Mouse (Mus musculus) stomach, postnatal 0 days (tissue): ENCODE measurements around the gene Mical3. TPM values are rescaled to one million over a fixed set of nuclear protein-coding genes. Genes with fewer than 3 reads are reported as not detected.

Source experiments
- ATAC-seq: fragments of 200-750 bp; cut with Nextera tagmentation; 2 replicates; pipeline ENCODE4 v1.8.0; 2017; ENCODE audit not compliant: low FRiP score, low TSS enrichment
- DNase-seq: peaks from one replicate; pipeline ENCODE4 v3.0.0-alpha.2; 2016; ENCODE audit warnings: low spot score
- H3K27ac ChIP-seq: fragments of 300-500 bp; sonication (generic); replicated peaks from 2 replicates; pipeline ENCODE4 v1.5.1; 2014; ENCODE audit warnings: mild to moderate bottlenecking, control low read depth
- H3K27me3 ChIP-seq: fragments of 300-500 bp; sonication (generic); 2 replicates; pipeline ENCODE4 v1.6.1; 2014; ENCODE audit warnings: low read length; ENCODE audit not compliant: control insufficient read depth, insufficient read depth
- H3K36me3 ChIP-seq: fragments of 300-500 bp; sonication (generic); 2 replicates; pipeline ENCODE4 v1.6.1; 2014; ENCODE audit warnings: low read length, mixed read lengths; ENCODE audit not compliant: control insufficient read depth, insufficient read depth
- H3K4me1 ChIP-seq: fragments of 300-500 bp; sonication (generic); replicated peaks from 2 replicates; pipeline ENCODE4 v1.6.1; 2014; ENCODE audit warnings: antibody characterized with exemption; ENCODE audit not compliant: control insufficient read depth, insufficient read depth
- H3K4me2 ChIP-seq: fragments of 300-500 bp; sonication (generic); replicated peaks from 2 replicates; pipeline ENCODE4 v1.6.1; 2014; ENCODE audit warnings: low read depth, mild to moderate bottlenecking, control low read depth, moderate library complexity
- H3K4me3 ChIP-seq: fragments of 300-500 bp; sonication (generic); 2 replicates; pipeline ENCODE4 v1.5.1; 2014; ENCODE audit warnings: low read depth, low read length, control low read depth
- H3K9ac ChIP-seq: fragments of 300-500 bp; sonication (generic); 2 replicates; pipeline ENCODE4 v1.6.1; 2014; ENCODE audit warnings: mild to moderate bottlenecking, low read length, control low read depth, mixed read lengths
- H3K9me3 ChIP-seq: fragments of 300-500 bp; sonication (generic); 2 replicates; pipeline ENCODE4 v1.6.1; 2016; ENCODE audit warnings: low read length; ENCODE audit not compliant: control insufficient read depth
- CTCF ChIP-seq: IDR thresholded peaks from 2 replicates; pipeline ENCODE4 v1.5.1; 2016; ENCODE audit warnings: antibody characterized with exemption, low read depth, mild to moderate bottlenecking, moderate library complexity
- EP300 ChIP-seq: optimal IDR thresholded peaks from 2 replicates; pipeline ENCODE3; 2016; ENCODE audit warnings: antibody characterized with exemption
- WGBS: fragments of 180-500 bp; shearing (Covaris S2); extraction: QIAGEN DNeasy Blood & Tissue Kit; methylation state at CpG from one replicate; pipeline ENCODE4 v1.1.7; 2014; 5-methylcytosine and 5-hydroxymethylcytosine counted together
- polyA plus RNA-seq: library from polyadenylated mRNA; unstranded; fragments of >200 nt; fragmentation: Nextera tagmentation; extraction: Ambion mirVana; gene quantifications from 2 replicates; pipeline ENCODE4 v1.2.1, GENCODE M21; 2015

Mical3 gene
- polyA plus RNA-seq, 1 experiment from 2014 or later, result 4.5 TPM

DNA sequence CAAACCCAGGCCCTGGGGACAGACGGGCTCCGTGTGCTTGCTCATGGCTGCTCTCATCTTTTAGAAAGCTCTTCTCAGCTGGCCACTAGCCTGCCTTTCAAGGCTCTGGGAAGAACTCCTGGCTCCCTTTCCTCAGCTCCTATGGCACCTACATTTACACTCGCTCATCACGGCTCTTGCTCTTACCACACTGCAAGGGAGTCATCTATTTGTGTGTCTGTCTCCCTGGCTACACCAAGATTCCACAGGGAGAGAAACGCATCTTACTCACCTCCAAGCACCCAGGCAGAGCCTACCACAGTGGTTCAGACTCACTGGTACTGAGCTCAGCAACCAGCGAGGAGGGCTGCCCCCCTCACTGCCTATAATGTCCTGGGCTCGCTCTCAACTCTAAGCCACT, 31.0 kb downstream of the Mical3 start:
- no peak overlapping the region for H3K9ac ChIP-seq
- ATAC-seq, result no peak
- no peaks in the 10 kb centered on the region for H3K9me3 ChIP-seq
- no peak overlapping the region for H3K4me2 ChIP-seq
- H3K27me3 ChIP-seq, result no peaks in the 10 kb centered on the region
- H3K27ac ChIP-seq, result no peak overlapping the region
- TF ChIP-seq CTCF (no peak), EP300 (no peak)
- no peak overlapping the region for H3K4me3 ChIP-seq
- no peak for DNase-seq
- no peaks in the 10 kb centered on the region; the same call in 1 of the 2 replicates for H3K4me1 ChIP-seq
- WGBS, result 76% methylated on average over 7 of the region's 7 CpGs
- no peaks in the 10 kb centered on the region for H3K36me3 ChIP-seq

- DNase-seq (no peak), ATAC-seq (no peak)
- H3K27ac ChIP-seq, result no peak overlapping the region
- H3K9ac ChIP-seq, result no peak overlapping the region
- no peak overlapping the region for H3K4me2 ChIP-seq
- H3K9me3 ChIP-seq, result no peaks in the 10 kb centered on the region
- H3K36me3 ChIP-seq, result no peaks in the 10 kb centered on the region
- H3K4me1 ChIP-seq, result no peaks in the 10 kb centered on the region; the same call in 1 of the 2 replicates
- WGBS, result 78% methylated on average over 4 of the region's 4 CpGs
- H3K4me3 ChIP-seq, result no peak overlapping the region
- TF ChIP-seq EP300 (no peak), CTCF (no peak)
- H3K27me3 ChIP-seq, result no peaks in the 10 kb centered on the region
Observed at GRCm38 (mm10) chr6:121099228-121099608, 31.6 kb downstream of the Mical3 start.

GRCm38 (mm10) chr6:121098511-121099227, 32.1 kb downstream of the Mical3 start:
- DNase-seq, result no peak
- WGBS, result 66% methylated on average over 9 of the region's 9 CpGs
- Histone ChIP-seq H3K9ac (no peak overlapping the region), H3K36me3 (no peaks in the 10 kb centered on the region), H3K4me1 (no peaks in the 10 kb centered on the region; the same call in 1 of the 2 replicates), H3K9me3 (no peaks in the 10 kb centered on the region), H3K4me2 (no peak overlapping the region), H3K4me3 (no peak overlapping the region), H3K27ac (no peak overlapping the region), H3K27me3 (no peaks in the 10 kb centered on the region)
- no peak for TF ChIP-seq CTCF
- no peak for TF ChIP-seq EP300
- ATAC-seq, result no peak

- H3K27me3 ChIP-seq, result no peaks in the 10 kb centered on the region
- no peaks in the 10 kb centered on the region for H3K36me3 ChIP-seq
- H3K27ac ChIP-seq, result no peak overlapping the region
- TF ChIP-seq EP300 (no peak), CTCF (no peak)
- H3K4me3 ChIP-seq, result no peak overlapping the region
- no peaks in the 10 kb centered on the region for H3K9me3 ChIP-seq
- H3K9ac ChIP-seq, result no peak overlapping the region
- H3K4me1 ChIP-seq, result no peaks in the 10 kb centered on the region
- no peak overlapping the region for H3K4me2 ChIP-seq
- DNase-seq, result no peak
- ATAC-seq, result no peak
- WGBS, result 59% methylated on average over 9 of the region's 9 CpGs
Observed at GRCm38 (mm10) chr6:121098109-121098508, 32.7 kb downstream of the Mical3 start.

- 91% methylated on average over 8 of the region's 8 CpGs for WGBS
- Histone ChIP-seq H3K27ac (no peak overlapping the region), H3K4me1 (no peaks in the 10 kb centered on the region), H3K4me3 (no peak overlapping the region), H3K9ac (no peak overlapping the region), H3K36me3 (no peaks in the 10 kb centered on the region), H3K27me3 (no peaks in the 10 kb centered on the region), H3K4me2 (no peak overlapping the region), H3K9me3 (no peaks in the 10 kb centered on the region)
- DNase-seq (no peak), ATAC-seq (no peak)
- TF ChIP-seq CTCF, result no peak
- no peak for TF ChIP-seq EP300
Observed at GRCm38 (mm10) chr6:121096862-121097261, 33.9 kb downstream of the Mical3 start.

- no peaks in the 10 kb centered on the region for H3K27me3 ChIP-seq
- TF ChIP-seq EP300 (no peak), CTCF (no peak)
- H3K9me3 ChIP-seq, result no peaks in the 10 kb centered on the region
- no peak overlapping the region for H3K27ac ChIP-seq
- DNase-seq, result no peak
- no peak for ATAC-seq
- H3K36me3 ChIP-seq, result no peaks in the 10 kb centered on the region
- H3K4me2 ChIP-seq, result no peak overlapping the region
- no peaks in the 10 kb centered on the region for H3K4me1 ChIP-seq
- H3K9ac ChIP-seq, result no peak overlapping the region
- WGBS, result 87% methylated on average over 8 of the region's 8 CpGs
- no peak overlapping the region for H3K4me3 ChIP-seq
Observed at GRCm38 (mm10) chr6:121096390-121096789, 34.4 kb downstream of the Mical3 start.
